Mouse (Mus musculus) C2C12 (cell line): ENCODE results near the gene Gm27021.

Source experiments
- CTCF ChIP-seq: IDR thresholded peaks from one replicate; pipeline ENCODE4 v1.5.1; 2011; ENCODE audit not compliant: control insufficient read depth, insufficient read depth, insufficient read length
- MAX ChIP-seq: IDR thresholded peaks from one replicate; pipeline ENCODE4 v1.6.1; 2011; ENCODE audit warnings: mild to moderate bottlenecking, control low read depth

GRCm38 (mm10) chr8:120571561-120571960 is 96.3 kb downstream of the Gm27021 start:
- TF ChIP-seq CTCF (no peak), MAX (no peak)
